Mouse (Mus musculus) ES-E14 (cell line): ENCODE data around the gene Cdan1.

Experiments
- ZC3H11A ChIP-seq: IDR thresholded peaks from 2 replicates; pipeline ENCODE4 v1.6.1; 2012; ENCODE audit warnings: low read depth, mild to moderate bottlenecking, inconsistent platforms, low read length, borderline replicate concordance
- ZNF384 ChIP-seq: IDR thresholded peaks from 2 replicates; pipeline ENCODE4 v1.6.1; 2012; ENCODE audit warnings: low read depth, low read length, inconsistent platforms

DNA sequence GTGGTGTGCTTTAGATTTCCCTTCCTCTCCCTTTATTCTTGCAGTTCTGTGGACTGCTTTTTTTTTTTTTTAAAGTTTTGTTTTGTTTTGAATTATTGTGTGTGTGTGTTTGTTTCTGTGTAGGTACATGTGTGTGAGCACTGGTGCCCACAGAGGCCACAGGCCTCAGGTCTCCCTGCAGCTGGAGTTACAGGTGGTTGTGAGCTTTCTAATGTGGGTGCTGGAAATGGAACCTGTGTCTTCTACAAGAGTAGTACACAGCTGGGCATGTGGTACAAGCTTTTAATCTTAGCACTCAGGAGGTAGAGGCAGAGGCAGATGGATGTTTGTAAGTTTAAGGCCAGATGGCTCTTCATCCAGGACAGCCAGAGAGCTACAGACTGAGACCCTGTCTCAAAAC is 142.9 kb downstream of the Cdan1 start:
- TF ChIP-seq ZNF384 (no peak), ZC3H11A (no peak)
